Mouse (Mus musculus) retina, postnatal 7 days (tissue): Measurements from ENCODE around the gene St6gal1.

ENCODE experiments used
- DNase-seq: peaks from one replicate; pipeline ENCODE4 v3.0.0-alpha.2; 2012; ENCODE audit warnings: low read depth, low spot score

St6gal1 gene

DNA sequence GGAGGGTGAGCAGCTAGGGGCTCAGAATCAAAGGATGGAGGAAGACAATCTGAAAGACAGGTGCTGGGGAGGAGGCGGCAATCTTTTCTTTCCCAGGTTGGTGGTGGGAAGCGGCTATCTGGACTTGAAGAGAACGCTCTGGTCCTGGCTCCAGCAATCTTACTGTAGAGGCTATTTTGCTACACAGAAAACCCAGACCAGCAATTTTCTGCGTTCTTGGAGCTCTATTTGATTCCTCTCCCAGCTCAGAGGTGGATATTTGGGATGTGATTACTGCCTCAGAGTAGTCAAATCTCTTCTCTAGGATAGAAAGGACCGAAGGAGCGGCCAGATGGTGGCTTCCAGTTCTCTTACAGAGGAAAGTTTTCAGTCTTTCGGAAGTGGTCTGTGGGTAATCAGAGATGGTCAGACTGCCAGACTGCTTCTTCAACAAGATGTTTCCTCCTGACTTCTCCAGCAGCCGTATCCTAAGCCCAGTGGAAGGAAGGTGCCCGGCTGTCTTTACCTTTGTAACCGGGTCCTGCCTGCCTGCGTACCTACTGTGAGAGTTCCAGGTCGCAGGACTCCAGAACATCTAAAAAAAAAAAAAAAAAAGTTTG, 570 bp upstream of the St6gal1 start:
- DNase-seq: no peak

DNA sequence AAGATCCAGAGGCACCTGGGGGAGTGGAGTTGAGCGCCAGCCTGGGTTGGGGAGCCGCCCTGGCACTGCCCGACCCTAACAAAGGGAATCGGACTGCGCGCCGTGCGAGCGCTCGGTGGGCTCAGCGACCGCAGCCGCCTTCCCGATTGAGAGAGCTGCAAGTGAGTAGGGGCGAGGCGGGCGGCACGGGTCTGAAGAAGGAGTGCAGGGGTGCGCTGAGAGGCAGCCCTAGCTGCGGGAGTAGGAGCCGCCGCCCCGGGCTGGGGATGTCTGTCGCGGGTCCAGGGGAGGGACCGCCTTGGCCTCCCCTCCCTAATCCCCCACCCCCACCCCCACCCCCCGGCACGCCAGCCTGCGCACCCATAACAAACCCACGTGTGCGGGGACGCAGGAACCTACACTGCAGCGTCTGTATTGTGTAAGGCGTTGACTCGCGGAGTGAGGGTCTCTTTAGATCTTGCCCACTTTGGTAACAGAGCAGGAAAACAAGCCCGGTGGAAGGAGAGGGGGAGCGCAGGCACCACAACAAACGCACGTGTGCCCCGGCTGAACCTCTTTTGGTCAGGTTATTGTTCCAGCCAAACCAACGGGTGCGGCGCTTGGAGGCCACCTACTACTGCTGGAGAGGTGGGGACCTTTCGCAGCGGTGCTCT, 655 bp downstream of the St6gal1 start:
- DNase-seq: no peak

DNA sequence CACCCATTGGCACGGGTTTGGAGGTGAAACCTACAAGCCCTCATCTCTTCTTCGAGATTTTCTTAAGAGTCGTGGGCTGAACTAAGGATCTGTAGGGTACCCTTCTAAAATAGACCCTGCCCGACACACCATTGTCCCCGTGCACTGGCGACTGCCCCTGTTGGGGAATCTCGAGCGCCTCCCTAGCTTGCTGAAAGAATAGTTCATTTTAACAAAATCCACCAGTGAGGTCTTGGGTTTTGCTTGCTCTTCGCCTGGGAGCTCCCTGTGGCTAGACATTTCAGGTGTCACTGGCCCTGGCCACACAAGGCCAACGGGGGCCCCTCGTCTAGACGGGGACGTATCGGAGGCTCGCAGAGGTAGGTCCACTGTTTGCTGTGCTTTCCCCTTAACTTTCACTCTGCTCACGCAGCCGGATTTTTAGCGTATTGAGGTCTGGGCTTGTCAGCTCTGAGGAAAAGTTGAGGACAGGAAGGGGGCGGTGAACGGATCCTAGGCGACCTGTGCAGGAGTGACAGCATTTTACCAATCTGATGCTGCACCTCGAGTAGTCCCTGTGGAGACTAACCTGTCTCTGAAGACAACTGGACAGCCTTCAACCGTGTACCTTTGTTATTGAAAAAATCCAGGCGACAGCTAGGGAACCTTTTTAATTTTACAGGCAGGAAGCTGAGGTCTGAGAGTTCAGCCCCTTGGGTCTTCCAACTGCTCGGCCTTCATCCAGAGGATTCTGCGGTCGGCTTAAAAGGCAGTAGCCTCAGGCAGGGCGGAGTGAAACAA, 1.5 kb downstream of the St6gal1 start:
- DNase-seq: no peak

DNA sequence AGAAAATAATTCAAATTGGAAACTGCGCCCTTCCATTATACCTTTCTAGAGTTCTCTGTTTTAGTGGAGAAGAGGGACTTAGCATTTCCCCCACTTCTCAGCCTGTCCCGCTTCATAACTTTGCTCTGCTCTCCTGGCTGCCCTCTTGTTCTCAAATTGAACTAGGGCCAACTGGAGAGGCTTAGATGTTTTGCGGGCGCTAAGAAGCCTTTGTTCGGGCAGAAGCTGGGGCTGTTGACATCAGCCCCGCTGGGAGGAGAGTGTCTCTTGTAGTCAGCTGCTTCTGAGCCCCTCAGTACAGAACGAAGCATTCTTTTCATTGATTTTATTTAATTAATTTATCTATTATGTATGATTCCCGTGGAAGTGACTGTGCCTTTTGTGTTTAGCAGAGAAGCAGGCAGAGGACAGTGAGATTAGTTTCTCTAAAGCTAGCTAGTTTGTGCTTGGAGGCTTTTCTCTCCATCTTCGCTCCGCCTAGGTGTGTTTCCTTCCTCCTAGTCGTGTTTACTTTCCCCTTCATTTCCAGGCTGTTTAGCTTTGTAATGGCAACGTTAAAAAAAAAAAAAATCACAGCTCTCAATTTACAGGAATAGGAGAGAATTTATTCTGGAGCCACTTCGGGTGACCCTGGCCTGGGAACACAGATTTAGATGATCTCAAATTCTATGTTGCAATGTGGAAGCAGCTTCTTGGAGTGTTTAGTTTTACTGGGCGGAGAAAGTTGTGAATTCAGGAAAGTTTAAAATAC, 2.2 kb downstream of the St6gal1 start:
- DNase-seq: no peak

DNA sequence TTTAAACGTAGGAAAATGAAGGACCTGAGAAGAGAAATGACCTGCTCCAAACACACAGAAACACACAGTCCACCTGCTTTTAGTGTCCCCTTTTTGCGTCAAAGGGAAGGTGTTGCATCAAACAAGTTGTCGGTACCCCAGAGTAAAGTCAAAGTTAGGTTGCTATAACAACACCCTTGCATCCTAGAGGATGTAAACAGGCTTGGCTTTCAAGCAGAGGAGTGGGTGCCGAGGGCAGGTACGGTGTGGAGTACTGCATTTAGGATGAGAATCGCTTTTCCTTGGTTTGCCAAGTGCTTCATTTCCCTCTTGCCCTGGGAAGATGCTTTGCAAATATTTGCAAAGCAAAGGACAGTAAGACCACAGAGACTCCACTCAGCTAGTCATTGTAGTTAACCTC, 3.3 kb downstream of the St6gal1 start:
- DNase-seq: no peak

DNA sequence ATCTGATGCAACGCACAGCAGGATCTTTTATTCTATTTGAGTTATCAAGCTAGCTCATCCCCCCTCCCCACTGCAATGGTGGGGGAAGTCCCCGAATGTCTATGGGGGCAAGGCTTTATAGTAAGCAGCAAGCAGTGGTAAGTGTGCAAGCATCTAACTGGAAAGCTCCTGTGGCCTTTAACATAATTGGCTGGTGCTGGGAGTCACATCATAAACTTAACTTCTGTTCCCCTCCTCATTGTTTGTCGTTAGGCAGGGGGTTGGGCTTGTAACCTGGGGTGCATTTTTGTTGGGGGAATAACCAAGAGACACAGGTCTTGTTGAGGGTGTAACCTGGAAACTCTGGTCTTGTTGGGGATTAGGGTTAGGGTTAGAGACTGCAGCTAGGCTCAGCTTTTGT, 3.9 kb downstream of the St6gal1 start:
- no peak for DNase-seq

DNA sequence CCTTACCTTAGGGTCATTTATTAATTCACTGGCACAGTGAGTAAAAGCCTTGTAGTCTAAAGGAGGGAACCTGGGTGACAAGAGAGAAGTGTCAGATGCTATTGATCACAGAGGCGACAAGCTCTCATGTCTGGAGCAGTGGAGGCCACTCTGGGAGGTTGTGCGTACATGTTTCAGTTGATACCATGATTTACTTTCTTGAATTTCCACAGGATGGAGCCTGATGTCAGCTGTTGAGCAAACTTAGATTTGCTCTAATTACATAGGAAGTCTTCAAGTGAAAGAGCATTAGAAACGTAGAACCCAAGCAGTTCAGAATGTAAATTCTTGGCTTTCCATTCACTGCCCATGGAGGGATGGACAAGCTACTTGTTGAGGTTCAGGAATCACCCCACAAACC, 5.4 kb downstream of the St6gal1 start:
- DNase-seq: no peak

DNA sequence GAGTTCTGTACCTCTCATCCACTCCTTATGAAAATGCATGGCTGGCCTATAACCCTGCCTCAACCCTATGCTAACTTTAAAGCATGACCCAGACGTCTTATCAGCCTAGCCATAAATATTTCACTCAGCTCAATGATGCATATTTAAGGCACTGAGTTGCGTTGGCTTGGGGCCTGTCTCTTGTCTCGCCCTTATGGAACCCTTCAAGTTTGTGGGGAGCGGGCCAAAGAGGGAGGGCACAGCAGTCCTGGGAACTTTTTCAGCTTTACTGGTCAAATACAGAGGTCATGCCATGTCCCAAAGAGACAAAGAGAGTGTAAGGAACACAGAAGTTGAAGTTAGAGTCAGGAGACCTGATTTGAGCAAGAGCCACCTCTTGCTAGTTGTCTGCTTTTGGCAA, 6.6 kb downstream of the St6gal1 start:
- no peak for DNase-seq

DNA sequence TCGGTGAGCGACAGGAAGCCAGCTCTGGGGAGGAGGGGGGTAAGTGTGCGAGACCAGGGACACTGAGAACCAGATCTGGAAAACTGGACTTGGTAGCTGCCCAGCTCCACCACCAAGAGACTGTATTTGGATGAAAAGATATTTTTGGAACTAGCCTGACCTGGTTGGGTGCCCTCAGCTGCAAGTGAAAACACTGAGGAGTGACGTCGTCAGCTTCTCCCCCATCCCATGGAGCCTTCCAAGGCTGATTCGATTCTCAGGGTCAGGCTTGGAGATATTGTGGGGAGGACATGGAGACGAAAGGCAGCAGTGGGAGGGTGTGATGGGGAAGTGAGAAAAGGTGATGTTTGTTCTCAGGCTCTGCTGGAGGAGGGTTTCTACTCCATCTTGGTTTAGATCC, 8.2 kb downstream of the St6gal1 start:
- no peak for DNase-seq

DNA sequence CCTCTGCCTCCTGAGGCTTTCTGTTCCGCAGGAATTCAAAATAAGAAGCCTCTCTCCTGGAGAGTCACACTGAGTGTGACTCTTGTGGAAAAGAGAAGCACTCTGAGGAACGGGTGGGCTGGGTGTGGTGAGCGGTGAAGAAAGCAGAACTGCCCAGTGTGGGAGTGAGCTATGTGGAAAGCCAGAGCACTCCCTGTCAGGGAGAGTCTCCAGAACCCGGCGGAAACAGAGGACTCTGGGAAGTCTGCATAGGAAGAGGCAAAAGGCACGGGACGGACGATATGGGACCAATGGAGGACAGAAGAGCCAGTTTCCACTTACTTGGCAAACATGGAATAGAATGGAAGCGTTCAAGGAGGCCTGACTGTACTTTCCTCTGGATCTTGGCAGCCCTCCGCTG, 9.0 kb downstream of the St6gal1 start:
- DNase-seq: no peak

DNA sequence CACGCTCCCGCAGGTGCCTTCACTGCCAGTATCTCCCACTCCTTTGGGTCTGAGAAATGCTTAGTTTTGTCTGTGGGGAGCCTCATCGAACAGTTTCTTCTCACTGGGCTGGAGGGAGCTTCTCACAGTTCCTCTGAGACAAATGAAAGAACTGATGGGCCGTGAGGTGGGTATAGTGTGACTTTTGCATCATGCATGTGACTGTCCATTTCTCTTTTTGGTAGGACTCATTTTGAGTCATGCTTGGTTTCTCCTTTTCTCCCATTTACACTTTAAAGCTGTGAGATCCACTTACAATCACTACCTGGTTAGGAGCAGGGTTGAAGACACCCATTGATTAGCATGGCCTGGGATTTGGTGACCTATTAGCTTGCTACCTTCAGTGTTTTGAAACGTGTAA, 10.0 kb downstream of the St6gal1 start:
- no peak for DNase-seq

DNA sequence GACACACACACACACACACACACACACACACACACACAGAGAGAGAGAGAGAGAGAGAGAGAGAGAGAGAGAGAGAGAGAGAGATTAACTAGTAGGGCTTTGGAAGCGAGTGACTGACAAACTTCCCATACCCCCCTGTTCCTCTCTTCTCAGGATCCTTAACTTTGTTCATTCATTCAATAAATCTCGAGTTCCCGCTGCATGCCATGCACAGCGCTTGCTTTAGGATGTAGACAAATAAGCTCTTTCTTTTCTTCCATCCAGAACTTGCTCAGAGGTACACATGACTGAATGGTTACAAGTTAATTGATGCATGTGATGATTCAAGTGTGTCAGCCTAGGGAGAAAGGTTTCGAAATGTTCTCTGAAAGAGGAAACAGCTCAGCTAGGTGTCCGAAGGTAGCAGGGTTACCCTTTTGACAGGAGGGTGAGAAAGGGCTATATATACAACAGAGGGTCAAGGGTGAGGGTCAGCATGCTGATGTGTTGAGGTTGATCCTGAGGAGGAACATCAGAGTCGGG, 10.7 kb downstream of the St6gal1 start:
- DNase-seq: no peak

DNA sequence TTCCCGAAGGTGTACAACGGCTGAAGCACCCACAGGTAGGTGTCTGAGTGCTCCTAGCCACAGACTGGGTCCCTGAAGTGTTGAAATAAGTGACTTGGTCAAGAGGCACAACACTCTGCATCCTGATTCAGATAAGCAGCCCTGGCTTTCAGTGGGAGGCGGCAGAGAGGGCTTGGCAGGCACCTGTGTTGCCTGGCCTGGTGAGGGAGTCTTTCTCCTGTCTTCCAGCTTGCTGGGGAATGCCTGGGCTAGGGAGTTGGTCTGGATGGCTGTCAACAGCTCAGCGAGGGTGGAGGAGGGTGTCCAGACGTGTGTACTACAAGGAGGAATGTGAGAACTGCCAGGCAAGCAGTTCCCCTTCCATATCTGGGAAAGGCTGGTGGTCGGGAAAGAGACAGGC, 15.0 kb downstream of the St6gal1 start:
- no peak for DNase-seq

DNA sequence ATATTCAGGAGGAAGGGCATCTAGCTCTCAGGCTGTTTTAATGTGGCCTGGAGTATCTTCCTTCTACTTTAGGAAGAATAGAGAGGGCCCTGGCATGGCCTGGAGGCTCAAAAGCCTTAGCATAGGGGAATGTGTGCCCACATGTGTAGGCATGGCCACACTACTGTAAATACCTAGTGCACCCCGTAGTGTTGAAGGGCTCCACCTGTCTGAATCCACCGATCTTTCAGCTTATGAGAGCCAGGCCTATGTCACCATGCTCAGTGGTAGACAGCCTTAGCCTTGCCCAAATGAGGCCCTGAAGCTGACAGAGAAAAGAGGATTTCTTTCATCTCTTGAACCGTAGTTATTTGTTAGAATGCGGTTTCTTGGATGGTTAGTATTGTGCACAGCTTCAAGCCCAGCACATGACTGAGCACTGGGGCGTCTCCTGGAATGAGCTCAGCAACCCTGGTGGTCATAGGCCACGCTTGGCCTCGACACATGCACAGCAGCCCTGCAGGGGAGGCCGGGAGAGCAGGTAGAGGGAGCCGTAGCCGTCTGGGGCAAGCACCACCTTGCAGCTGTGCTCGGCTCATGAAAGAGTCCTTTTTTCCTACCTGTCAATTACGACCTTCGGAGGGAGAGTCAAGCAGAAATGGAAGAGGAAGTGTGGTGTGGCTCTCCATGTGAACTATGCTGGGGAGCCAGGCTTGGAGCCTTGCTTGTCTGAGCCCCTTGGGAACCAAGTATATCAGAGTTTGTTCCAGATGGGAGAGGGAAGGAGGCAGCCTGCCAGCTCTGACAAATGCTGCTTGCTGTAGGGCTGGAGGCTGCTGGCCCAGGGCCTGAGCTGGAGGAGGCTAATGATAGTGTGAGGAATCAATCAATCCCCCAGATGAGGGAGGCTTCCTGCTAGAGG, 15.8 kb downstream of the St6gal1 start:
- no peak for DNase-seq

DNA sequence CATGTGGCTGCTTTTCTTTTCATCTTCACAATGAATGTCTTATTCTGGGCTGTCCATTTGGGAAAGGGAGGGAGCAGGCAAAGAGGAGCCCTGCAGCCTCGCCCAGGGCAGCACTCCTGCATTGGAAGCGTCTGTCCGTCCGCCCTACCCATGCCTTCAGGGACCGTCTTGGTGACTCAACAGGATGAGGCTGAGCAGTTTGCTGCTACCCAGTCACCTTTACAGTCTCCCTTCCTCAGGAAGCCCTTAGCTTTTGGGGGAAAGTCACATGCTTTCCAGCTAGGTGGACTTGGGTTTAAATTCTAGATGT, 16.4 kb downstream of the St6gal1 start:
- no peak for DNase-seq

DNA sequence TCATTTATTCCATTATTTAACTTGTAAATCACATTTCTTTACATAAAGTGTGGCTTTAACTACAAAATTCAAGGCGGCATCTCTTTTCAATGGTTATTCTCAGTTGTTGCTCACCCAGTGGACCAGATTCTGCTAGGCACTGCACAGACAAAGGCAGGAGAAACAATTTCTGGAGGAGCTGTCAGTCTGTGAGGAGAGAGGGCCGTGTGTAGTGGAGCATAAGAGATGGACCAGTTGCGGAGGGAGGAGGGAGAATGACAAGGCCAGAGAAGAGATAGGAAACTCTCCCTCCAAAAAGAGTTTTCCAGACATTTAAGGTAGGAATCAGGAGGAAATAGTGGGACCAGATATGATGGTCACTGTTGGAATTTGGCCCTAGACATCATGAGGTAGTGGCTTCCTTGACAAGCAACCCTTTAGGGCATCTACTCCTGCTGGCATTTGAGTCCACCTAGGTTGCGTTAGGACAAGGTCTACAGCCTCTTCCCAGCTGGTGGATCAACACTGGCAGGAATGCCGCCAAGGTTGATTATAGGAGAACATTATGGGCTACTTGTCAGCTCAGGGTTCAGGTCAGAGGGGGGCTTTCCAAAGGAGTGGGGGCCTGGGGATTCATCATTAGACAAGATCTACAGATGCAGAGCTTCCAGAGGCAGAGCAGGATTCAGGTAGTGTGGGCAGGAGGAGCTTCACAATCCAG, 19.3 kb downstream of the St6gal1 start:
- DNase-seq: no peak

DNA sequence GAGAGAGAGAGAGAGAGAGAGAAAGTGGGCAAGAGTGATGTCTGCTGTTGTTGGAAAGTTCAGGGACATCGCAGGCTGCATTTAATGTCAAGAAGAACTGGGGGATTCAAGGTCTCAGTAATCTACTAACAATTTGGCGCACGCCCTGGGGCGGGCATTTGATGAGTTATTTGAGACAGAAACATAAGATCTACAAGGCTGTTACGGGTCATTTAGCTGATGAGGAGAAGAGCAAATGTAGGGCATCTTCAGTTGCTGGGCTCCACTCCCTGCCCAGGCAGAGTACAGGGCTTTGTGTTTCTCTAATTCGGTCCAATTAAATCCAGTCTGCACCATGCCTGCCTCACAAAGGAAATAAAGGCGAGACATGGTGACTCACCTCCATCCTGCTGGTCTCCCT, 19.9 kb downstream of the St6gal1 start:
- no peak for DNase-seq

DNA sequence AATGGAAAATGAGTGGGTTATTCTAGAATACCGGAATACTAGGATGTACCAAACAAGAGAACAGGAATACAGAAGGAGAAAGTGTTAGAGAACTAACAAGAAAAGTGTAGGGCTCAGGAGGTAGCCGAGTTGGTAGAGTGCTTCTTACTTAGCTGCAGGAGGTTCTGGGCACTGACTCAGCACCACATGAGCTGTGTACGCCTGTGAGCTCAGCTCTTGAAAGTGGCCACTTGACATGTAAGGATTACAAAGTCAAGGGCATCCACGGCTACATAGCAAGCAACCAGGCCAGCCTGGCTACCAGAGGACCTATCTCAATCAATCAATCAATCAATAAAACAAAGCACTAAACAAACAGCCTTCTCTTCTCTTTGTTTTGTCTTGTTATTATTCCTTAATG, 24.7 kb downstream of the St6gal1 start:
- no peak for DNase-seq

DNA sequence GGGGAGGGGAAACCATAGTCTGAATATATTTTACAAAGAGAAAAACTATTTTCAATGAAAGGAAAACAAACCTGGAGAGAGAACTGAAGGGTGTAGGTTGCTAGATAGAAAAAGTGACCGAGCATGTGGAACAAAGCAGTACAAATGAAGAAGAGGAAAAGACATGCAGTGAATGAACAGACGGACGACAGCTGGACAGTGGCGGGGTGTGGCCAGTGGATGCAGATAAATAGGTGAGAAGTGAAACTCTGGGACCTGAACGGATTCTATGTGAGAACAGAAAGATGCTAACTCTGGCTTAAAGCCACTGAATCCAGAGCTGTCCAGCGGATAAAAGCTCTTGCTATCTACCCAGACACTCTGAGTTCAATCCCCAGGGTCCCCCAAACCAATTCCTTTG, 25.2 kb downstream of the St6gal1 start:
- no peak for DNase-seq

DNA sequence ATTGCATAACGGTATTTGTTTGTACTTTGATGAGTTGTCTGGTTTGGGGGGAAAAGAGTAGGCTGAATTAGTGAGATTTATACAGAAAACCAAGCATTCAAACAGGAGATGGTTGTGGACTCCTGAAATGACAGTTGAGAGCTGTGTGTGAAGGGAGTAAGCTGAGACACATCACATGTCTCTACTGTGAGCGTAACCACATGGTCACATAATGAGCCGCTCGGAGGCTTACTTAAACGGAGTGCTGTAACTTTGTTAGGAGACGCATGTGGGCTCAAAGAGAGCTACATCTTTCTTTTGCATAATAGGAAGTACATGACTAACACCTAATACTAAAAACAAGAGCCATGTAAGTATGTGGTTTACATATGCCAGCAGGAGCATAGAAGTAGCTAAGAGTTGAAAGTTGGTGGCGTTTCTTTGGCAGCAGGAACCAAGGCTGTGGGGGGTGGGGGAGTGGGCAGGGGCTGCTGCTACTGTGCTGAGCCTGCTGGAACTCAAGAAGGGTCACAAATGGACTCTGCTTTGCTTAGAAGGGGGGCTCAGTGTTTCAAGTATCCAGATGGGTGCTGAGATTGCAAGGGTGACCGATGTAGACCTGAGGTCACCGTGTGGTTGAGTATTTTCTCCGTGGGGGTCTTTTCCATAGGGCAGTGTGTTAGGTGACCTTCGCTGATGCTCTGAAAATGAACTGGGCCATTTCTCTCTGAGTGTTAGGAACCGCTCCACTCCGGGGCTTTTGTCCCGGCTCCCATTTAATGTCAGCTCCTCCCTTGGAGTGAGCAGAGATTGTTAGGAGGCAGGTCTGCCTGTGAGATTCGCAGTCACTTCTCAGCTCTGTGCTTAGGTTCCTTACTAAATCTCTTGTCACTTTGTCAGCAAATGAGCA, 26.3 kb downstream of the St6gal1 start:
- DNase-seq: no peak
